Mouse (Mus musculus) CH12.LX (cell line): ENCODE measurements around the gene Grtp1. TPM values are rescaled to one million over a fixed set of nuclear protein-coding genes. Genes with fewer than 3 reads are reported as not detected.

ENCODE experiments used
- DNase-seq: peaks from one replicate; pipeline ENCODE4 v3.0.0-alpha.2; 2013; ENCODE audit errors: extremely low read depth
- H3K27ac ChIP-seq: 2 replicates; pipeline ENCODE4 v1.5.1; 2012; ENCODE audit warnings: low read depth, mild to moderate bottlenecking, control low read depth, moderate library complexity; ENCODE audit not compliant: insufficient read depth
- H3K27me3 ChIP-seq: replicated peaks from 2 replicates; pipeline ENCODE3; 2012; ENCODE audit warnings: inconsistent platforms
- H3K36me3 ChIP-seq, 2 experiments: replicated peaks in 1 of 2; 2 replicates each; pipeline versions ENCODE3 to v1.6.1; 2012; ENCODE audit warnings: inconsistent platforms in 1 of 2, low read length in 1 of 2, mild to moderate bottlenecking in 1 of 2, mixed read lengths in 1 of 2, moderate library complexity in 1 of 2; ENCODE audit not compliant: control insufficient read depth in 1 of 2, insufficient read depth in 1 of 2
- H3K4me1 ChIP-seq, 2 experiments: 2 replicates each; pipeline ENCODE4 v1.6.1; 2012; ENCODE audit warnings: inconsistent platforms in 1 of 2, moderate library complexity in 1 of 2; ENCODE audit not compliant: insufficient read depth in 2 of 2, control insufficient read depth in 1 of 2
- H3K4me2 ChIP-seq: 2 replicates; pipeline ENCODE4 v1.6.1; 2012; ENCODE audit warnings: low read depth, mild to moderate bottlenecking, control low read depth; ENCODE audit not compliant: poor library complexity, insufficient read depth, severe bottlenecking
- H3K4me3 ChIP-seq, 3 experiments: fragments of 150-350 bp in 1 of 3; sonication (generic) in 1 of 3; replicated peaks in 1 of 3; 2 replicates each; pipeline versions ENCODE3 to v1.5.1; 2011 to 2012; ENCODE audit warnings: low read depth in 2 of 3, low read length in 2 of 3, mild to moderate bottlenecking in 2 of 3, moderate library complexity in 2 of 3, control low read depth in 1 of 3, improper control_type of control experiment in 1 of 3, inconsistent platforms in 1 of 3, mixed read lengths in 1 of 3; ENCODE audit not compliant: poor library complexity in 1 of 3
- H3K79me2 ChIP-seq: replicated peaks from 2 replicates; pipeline ENCODE4 v1.6.1; 2012; ENCODE audit warnings: mild to moderate bottlenecking, moderate library complexity; ENCODE audit not compliant: control insufficient read depth, poor library complexity, insufficient read depth, severe bottlenecking; ENCODE audit errors: extremely low read depth
- H3K9ac ChIP-seq: 2 replicates; pipeline ENCODE4 v1.6.1; 2012; ENCODE audit warnings: low read depth, mild to moderate bottlenecking, control low read depth, moderate library complexity; ENCODE audit not compliant: insufficient read depth
- H3K9me3 ChIP-seq: replicated peaks from 2 replicates; pipeline ENCODE3; 2012; ENCODE audit warnings: low read length, inconsistent platforms, mixed read lengths
- BHLHE40 ChIP-seq: IDR thresholded peaks from 2 replicates; pipeline ENCODE4 v1.6.1; 2011; ENCODE audit warnings: mild to moderate bottlenecking, low read depth, low read length, improper control_type of control experiment
- CTCF ChIP-seq, 2 experiments: IDR thresholded peaks in 1 of 2; conservative IDR thresholded peaks in 1 of 2; 2 replicates each; pipeline ENCODE4 v1.5.1; 2011 to 2012; ENCODE audit warnings: low read depth in 2 of 2, low read length in 2 of 2, improper control_type of control experiment in 1 of 2, inconsistent platforms in 1 of 2, mild to moderate bottlenecking in 1 of 2, moderate library complexity in 1 of 2
- ELF1 ChIP-seq: IDR thresholded peaks from 2 replicates; pipeline ENCODE4 v1.6.1; 2014; ENCODE audit warnings: low read depth, mild to moderate bottlenecking, inconsistent platforms, low read length, improper control_type of control experiment
- ETS1 ChIP-seq: conservative IDR thresholded peaks from 2 replicates; pipeline ENCODE4 v1.6.1; 2012; ENCODE audit warnings: low read depth, mild to moderate bottlenecking, inconsistent platforms, low read length, improper control_type of control experiment, moderate library complexity
- HCFC1 ChIP-seq: IDR thresholded peaks from 2 replicates; pipeline ENCODE4 v1.6.1; 2012; ENCODE audit warnings: low read depth, mild to moderate bottlenecking, inconsistent platforms, low read length, improper control_type of control experiment
- IRF4 ChIP-seq: IDR thresholded peaks from 2 replicates; pipeline ENCODE4 v1.6.1; 2014; ENCODE audit warnings: low read depth, mild to moderate bottlenecking, inconsistent platforms, low read length, improper control_type of control experiment
- JUND ChIP-seq: conservative IDR thresholded peaks from 2 replicates; pipeline ENCODE4 v1.6.1; 2011; ENCODE audit warnings: low read depth, low read length, improper control_type of control experiment
- KAT2A ChIP-seq: IDR thresholded peaks from 2 replicates; pipeline ENCODE4 v1.6.1; 2012; ENCODE audit warnings: low read length, improper control_type of control experiment, inconsistent platforms; ENCODE audit not compliant: insufficient replicate concordance
- MAX ChIP-seq: IDR thresholded peaks from 2 replicates; pipeline ENCODE4 v1.6.1; 2011; ENCODE audit warnings: low read length, improper control_type of control experiment
- MAZ ChIP-seq: IDR thresholded peaks from 2 replicates; pipeline ENCODE4 v1.6.1; 2012; ENCODE audit warnings: low read depth, mild to moderate bottlenecking, inconsistent platforms, low read length, improper control_type of control experiment, moderate library complexity
- MXI1 ChIP-seq: IDR thresholded peaks from 2 replicates; pipeline ENCODE4 v1.6.1; 2011; ENCODE audit warnings: mild to moderate bottlenecking, low read depth, low read length, improper control_type of control experiment
- NELFE ChIP-seq: IDR thresholded peaks from 2 replicates; pipeline ENCODE4 v1.6.1; 2011; ENCODE audit warnings: low read depth, low read length, improper control_type of control experiment
- NRF1 ChIP-seq: IDR thresholded peaks from 2 replicates; pipeline ENCODE4 v1.6.1; 2014; ENCODE audit warnings: low read depth, mild to moderate bottlenecking, inconsistent platforms, low read length, improper control_type of control experiment, moderate library complexity
- PAX5 ChIP-seq: IDR thresholded peaks from 2 replicates; pipeline ENCODE4 v1.6.1; 2012; ENCODE audit warnings: low read length, inconsistent platforms, mixed read lengths
- RCOR1 ChIP-seq: conservative IDR thresholded peaks from 2 replicates; pipeline ENCODE4 v1.6.1; 2012; ENCODE audit warnings: low read depth, mild to moderate bottlenecking, inconsistent platforms, low read length, improper control_type of control experiment
- TBP ChIP-seq: conservative IDR thresholded peaks from 2 replicates; pipeline ENCODE4 v1.6.1; 2011; ENCODE audit warnings: low read depth, low read length, improper control_type of control experiment
- ZC3H11A ChIP-seq: IDR thresholded peaks from 2 replicates; pipeline ENCODE4 v1.6.1; 2012; ENCODE audit warnings: low read depth, mild to moderate bottlenecking, inconsistent platforms, low read length, improper control_type of control experiment
- ZKSCAN1 ChIP-seq: IDR thresholded peaks from 2 replicates; pipeline ENCODE4 v1.6.1; 2012; ENCODE audit warnings: low read depth, inconsistent platforms, low read length, improper control_type of control experiment, borderline replicate concordance
- dilution Hi-C: fragments of 300-500 bp; cut with MboI; formaldehyde crosslinking; loops from 2 replicates; pipeline ENCODE4 v1.14.3; 2020; ENCODE audit warnings: low sequenced_read_pairs; ENCODE audit not compliant: extremely low pct_unique_long_range_greater_than_20kb, extremely low pct_ligation_motif_present
- in situ Hi-C: fragments of 300-500 bp; cut with MboI; formaldehyde crosslinking; loops from 3 replicates; pipeline ENCODE4 v1.14.3; 2019; ENCODE audit warnings: low sequenced_read_pairs, low pct_ligation_motif_present, low pct_unique_long_range_greater_than_20kb, mixed read lengths
- polyA plus RNA-seq: library from polyadenylated mRNA; unstranded; fragments of >175 nt; gene quantifications from 2 replicates; pipeline ENCODE4 v1.2.1, GENCODE M21; 2012; ENCODE audit warnings: low read depth; ENCODE audit not compliant: insufficient read length
- total RNA-seq, 2 experiments: library from RNA; depleted of rRNA; stranded (reverse); fragments of 300-350 nt in 1 of 2; fragments of >200 nt in 1 of 2; gene quantifications; 2 replicates each; pipeline ENCODE4 v1.2.3; 2012 to 2014

Gene Grtp1
- total and polyA plus RNA-seq, 3 experiments, result 0.04 to 0.13 TPM; not detected in 1

GRCm38 (mm10) chr8:13150929-13151328 lies 49.5 kb downstream of the Grtp1 start:
- no peak for TF ChIP-seq MAX
- no peak for TF ChIP-seq ELF1
- TF ChIP-seq ZKSCAN1, result no peak
- no peak for TF ChIP-seq RCOR1
- TF ChIP-seq KAT2A, result no peak
- TF ChIP-seq PAX5, result no peak
- TF ChIP-seq ETS1, result no peak
- no peak for TF ChIP-seq TBP
- TF ChIP-seq MXI1, result no peak
- Histone ChIP-seq H3K9me3 (no peaks in the 10 kb centered on the region), H3K27me3 (peaks cover 2% of the 10 kb centered on the region), H3K4me3 (no peak overlapping the region), H3K9ac (no peak overlapping the region), H3K36me3 (peaks cover 12 to 22% of the 10 kb centered on the region in 2 experiments), H3K4me2 (no peak overlapping the region), H3K27ac (no peak overlapping the region), H3K4me1 (peaks cover 6 to 16% of the 10 kb centered on the region in 2 experiments; a peak in 3 of 4 replicates), H3K79me2 (no peaks in the 10 kb centered on the region)
- no peak for DNase-seq
- dilution Hi-C loops, result no loop called here
- in situ Hi-C loops, result no loop called here

- Histone ChIP-seq H3K27ac (no peak overlapping the region), H3K4me1 (peaks cover 2 to 5% of the 10 kb centered on the region in 2 experiments; a peak in 2 of 4 replicates), H3K4me2 (no peak overlapping the region)
- DNase-seq, result no peak
- TF ChIP-seq MAZ, result no peak
- TF ChIP-seq PAX5, result no peak
- TF ChIP-seq ZC3H11A, result no peak
- no peak for TF ChIP-seq CTCF (conservative IDR thresholded peaks at IDR 0.05 in 1 of 2, IDR thresholded peaks at IDR 0.05 in 1 of 2; ENCODE audit: low read depth in 2 of 2, low read length in 2 of 2)
- TF ChIP-seq NRF1, result no peak
- no peak for TF ChIP-seq NELFE
- no peak for TF ChIP-seq BHLHE40
- TF ChIP-seq HCFC1, result no peak
- no peak for TF ChIP-seq JUND
- no peak for TF ChIP-seq IRF4
- TF ChIP-seq, all 38 proteins: peak for 0
- no peaks in the 10 kb centered on the region for H3K9me3 ChIP-seq
- in situ Hi-C loops (no loop called here), dilution Hi-C loops (no loop called here)
- no peaks in the 10 kb centered on the region for H3K79me2 ChIP-seq
- H3K27me3 ChIP-seq, result peaks cover 2% of the 10 kb centered on the region
- H3K36me3 ChIP-seq, result peaks cover 22 to 33% of the 10 kb centered on the region in 2 experiments
- H3K4me3 ChIP-seq, result no peak overlapping the region
- no peak overlapping the region for H3K9ac ChIP-seq
Measured at GRCm38 (mm10) chr8:13149866-13150265, 50.6 kb downstream of the Grtp1 start.
